Mouse (Mus musculus) liver, postnatal 0 days (tissue): ENCODE data around the gene Cfap99. TPM values are rescaled to one million over a fixed set of nuclear protein-coding genes. Genes with fewer than 3 reads are reported as not detected.
A peak's percentile ranks its signal among the peaks of the same experiment; 100 is the strongest.

Source experiments
- ATAC-seq: fragments of 200-750 bp; cut with Nextera tagmentation; 2 replicates; pipeline ENCODE4 v1.8.0; 2017; ENCODE audit warnings: mild to moderate bottlenecking, moderate library complexity
- DNase-seq: peaks from one replicate; pipeline ENCODE4 v3.0.0-alpha.2; 2016
- H3K27ac ChIP-seq: fragments of 300-500 bp; sonication (generic); 2 replicates; pipeline ENCODE4 v1.5.1; 2014; ENCODE audit warnings: antibody characterized with exemption, moderate library complexity, mild to moderate bottlenecking, low read depth
- H3K27me3 ChIP-seq: fragments of 300-500 bp; sonication (generic); 2 replicates; pipeline ENCODE4 v1.6.1; 2014; ENCODE audit warnings: low read length, control low read depth, mixed read lengths; ENCODE audit not compliant: insufficient read depth
- H3K36me3 ChIP-seq: fragments of 300-500 bp; sonication (generic); replicated peaks from 2 replicates; pipeline ENCODE4 v1.6.1; 2014; ENCODE audit warnings: mild to moderate bottlenecking, control low read depth, low read length, moderate library complexity, mixed read lengths; ENCODE audit not compliant: insufficient read depth
- H3K4me1 ChIP-seq: fragments of 300-500 bp; sonication (generic); 2 replicates; pipeline ENCODE4 v1.6.1; 2014; ENCODE audit warnings: antibody characterized with exemption, mild to moderate bottlenecking, control low read depth; ENCODE audit not compliant: insufficient read depth
- H3K4me2 ChIP-seq: fragments of 300-500 bp; sonication (generic); 2 replicates; pipeline ENCODE4 v1.6.1; 2014; ENCODE audit warnings: low read depth, mild to moderate bottlenecking, low read length, moderate library complexity, mixed read lengths
- H3K4me3 ChIP-seq: fragments of 300-500 bp; sonication (generic); 2 replicates; pipeline ENCODE4 v1.5.1; 2014; ENCODE audit warnings: low read depth, low read length
- H3K9ac ChIP-seq: fragments of 300-500 bp; sonication (generic); replicated peaks from 2 replicates; pipeline ENCODE4 v1.6.1; 2014; ENCODE audit warnings: mild to moderate bottlenecking, moderate library complexity
- H3K9me3 ChIP-seq: fragments of 300-500 bp; sonication (generic); 2 replicates; pipeline ENCODE4 v1.6.1; 2016; ENCODE audit warnings: mild to moderate bottlenecking, control low read depth, low read length, mixed read lengths
- CTCF ChIP-seq: sonication (generic); IDR thresholded peaks from 2 replicates; pipeline ENCODE4 v1.5.1; 2016; ENCODE audit warnings: antibody characterized with exemption, low read depth
- EP300 ChIP-seq: IDR thresholded peaks from 2 replicates; pipeline ENCODE4 v1.6.1; 2016; ENCODE audit warnings: antibody characterized with exemption, low read depth, mild to moderate bottlenecking
- WGBS: fragments of 180-500 bp; shearing (Covaris S2); extraction: QIAGEN DNeasy Blood & Tissue Kit; methylation state at CpG from one replicate; pipeline ENCODE4 v1.1.7; 2014; ENCODE audit not compliant: insufficient replicate concordance; 5-methylcytosine and 5-hydroxymethylcytosine counted together
- polyA plus RNA-seq: library from polyadenylated mRNA; unstranded; fragments of >200 nt; fragmentation: Nextera tagmentation; extraction: Ambion mirVana; gene quantifications from 2 replicates; pipeline ENCODE4 v1.2.1, GENCODE M21; 2015

Gene Cfap99
- polyA plus RNA-seq, 1 experiment from 2014 or later = not detected

DNA sequence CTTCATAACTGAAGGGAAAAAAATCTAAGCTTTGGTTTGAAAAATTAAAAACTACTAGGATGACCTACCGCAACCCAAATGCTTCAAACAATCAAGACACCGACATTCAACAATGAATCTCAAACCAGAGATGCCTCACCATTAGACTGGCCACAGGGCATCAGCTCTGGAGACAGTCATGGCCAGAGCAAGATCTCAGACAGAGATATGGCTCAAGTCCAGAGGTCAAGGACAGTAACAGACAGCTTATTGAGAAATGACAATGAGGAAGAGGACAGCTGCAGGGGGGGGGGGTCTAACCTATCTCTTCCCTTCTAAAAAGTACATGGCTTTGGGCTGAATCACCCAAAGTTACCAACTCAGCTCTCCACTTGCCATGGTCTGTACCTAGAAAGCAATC lies 3.1 kb upstream of the Cfap99 start:
- ATAC-seq = no peak
- H3K9me3 ChIP-seq = no peaks in the 10 kb centered on the region
- no peak overlapping the region for H3K4me3 ChIP-seq
- peaks cover 6% of the 10 kb centered on the region for H3K4me1 ChIP-seq
- H3K4me2 ChIP-seq = no peak overlapping the region
- H3K9ac ChIP-seq = no peak overlapping the region
- no peak for TF ChIP-seq CTCF
- TF ChIP-seq EP300 = no peak
- WGBS = 68% methylated on average over 2 of the region's 2 CpGs
- no peaks in the 10 kb centered on the region for H3K36me3 ChIP-seq
- peaks cover 40% of the 10 kb centered on the region for H3K27me3 ChIP-seq
- DNase-seq = no peak
- no peak overlapping the region for H3K27ac ChIP-seq

- ATAC-seq = no peak
- H3K4me3 ChIP-seq = 0 out of 2 replicates have a peak overlapping the region, but pooled peaks have one; percentile 42
Measured at GRCm38 (mm10) chr5:34286516-34286915, 1.9 kb upstream of the Cfap99 start.

DNA sequence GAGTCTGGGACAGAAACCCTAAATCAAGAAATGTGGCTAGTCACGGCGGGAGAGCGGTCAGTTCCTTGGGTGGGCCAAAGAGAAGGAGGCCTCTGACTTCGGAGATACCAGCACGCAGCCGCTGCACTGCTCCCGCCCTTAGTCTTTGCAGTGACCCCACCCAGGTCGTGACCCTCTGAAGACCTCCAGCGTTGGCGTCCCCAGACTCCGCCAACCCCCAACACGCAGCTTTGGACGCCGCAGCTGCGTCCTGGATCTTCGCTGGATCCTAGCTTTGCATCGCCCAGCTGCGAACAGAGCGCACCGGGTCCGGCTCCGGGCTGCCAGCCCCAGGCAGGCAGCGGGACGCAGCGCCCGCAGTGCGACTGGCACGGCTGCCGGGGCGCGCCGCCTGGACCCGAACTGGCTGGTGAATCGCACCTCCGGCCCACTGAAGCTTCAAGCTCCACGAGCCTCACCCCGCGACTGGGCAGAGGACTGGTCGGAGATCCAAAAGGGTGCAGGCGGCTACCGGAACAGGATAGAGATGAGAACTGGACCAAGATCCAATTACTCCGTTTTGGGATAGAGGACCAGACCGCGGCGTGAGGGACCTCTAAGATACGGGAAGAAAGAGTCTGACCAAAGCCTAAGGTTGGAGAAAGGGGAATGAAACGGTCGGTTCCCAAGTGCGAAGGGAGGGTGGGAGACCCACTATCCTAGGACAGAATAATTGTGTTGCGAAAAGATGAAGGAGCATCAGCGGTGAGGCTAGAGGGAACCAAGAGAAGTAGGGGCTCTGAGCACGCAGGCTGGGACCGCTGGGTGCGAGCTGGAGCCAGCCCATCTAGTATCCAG lies 1.2 kb upstream of the Cfap99 start:
- Histone ChIP-seq H3K27me3 (peaks cover 45% of the 10 kb centered on the region), H3K36me3 (no peaks in the 10 kb centered on the region), H3K4me1 (peaks cover 6% of the 10 kb centered on the region), H3K9ac (no peak overlapping the region), H3K27ac (no peak overlapping the region), H3K4me3 (peak overlapping the region; percentile 42; the same call in 1 of the 2 replicates), H3K4me2 (peak overlapping the region; percentile 71), H3K9me3 (no peaks in the 10 kb centered on the region)
- WGBS = 3% methylated on average over 54 of the region's 54 CpGs
- no peak for DNase-seq
- no peak for TF ChIP-seq CTCF
- TF ChIP-seq EP300 = no peak
- ATAC-seq = no peak

More at GRCm38 (mm10) chr5:34286516-34286915, 1.9 kb upstream of the Cfap99 start:
- H3K4me1 ChIP-seq = peaks cover 6% of the 10 kb centered on the region
- H3K4me2 ChIP-seq = 0 out of 2 replicates have a peak overlapping the region, but pooled peaks have one; percentile 35
- H3K36me3 ChIP-seq = no peaks in the 10 kb centered on the region
- no peak overlapping the region for H3K27ac ChIP-seq
- no peak overlapping the region for H3K9ac ChIP-seq
- WGBS = 1% methylated on average over 11 of the region's 11 CpGs
- H3K9me3 ChIP-seq = no peaks in the 10 kb centered on the region
- TF ChIP-seq EP300 (no peak), CTCF (no peak)
- DNase-seq = no peak
- peaks cover 45% of the 10 kb centered on the region for H3K27me3 ChIP-seq

GRCm38 (mm10) chr5:34287838-34288145 lies 608 bp upstream of the Cfap99 start:
- Histone ChIP-seq H3K4me1 (peaks cover 6% of the 10 kb centered on the region), H3K9ac (no peak overlapping the region), H3K4me2 (peak overlapping the region; percentile 71), H3K9me3 (no peaks in the 10 kb centered on the region), H3K27me3 (peaks cover 45% of the 10 kb centered on the region), H3K4me3 (peak overlapping the region; percentile 42), H3K36me3 (no peaks in the 10 kb centered on the region), H3K27ac (no peak overlapping the region)
- 2% methylated on average over 18 of the region's 18 CpGs for WGBS
- ATAC-seq (no peak), DNase-seq (no peak)
- no peak for TF ChIP-seq CTCF
- no peak for TF ChIP-seq EP300

DNA sequence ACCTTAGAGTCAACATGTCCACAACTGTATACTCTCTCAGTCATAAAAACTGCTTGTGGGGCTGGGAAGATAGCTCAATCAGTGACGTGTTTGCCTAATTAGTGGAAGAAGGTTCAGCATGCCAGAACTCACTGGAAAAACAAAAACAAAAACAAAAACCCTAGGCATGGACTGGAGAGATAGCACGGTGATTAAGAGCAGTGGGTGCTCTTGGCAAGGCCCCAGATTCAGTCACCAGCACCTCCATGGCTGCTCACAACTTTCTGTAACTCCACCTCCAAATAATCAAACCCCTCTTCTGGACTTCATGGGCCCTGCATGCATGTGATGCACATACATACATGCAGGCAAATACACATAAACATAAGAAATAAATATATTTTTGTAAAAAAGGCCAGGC lies 886 bp downstream of the Cfap99 start:
- Histone ChIP-seq H3K27me3 (peaks cover 45% of the 10 kb centered on the region), H3K9me3 (no peaks in the 10 kb centered on the region), H3K4me1 (peaks cover 6% of the 10 kb centered on the region), H3K27ac (no peak overlapping the region), H3K4me3 (no peak overlapping the region), H3K36me3 (no peaks in the 10 kb centered on the region), H3K4me2 (no peak overlapping the region), H3K9ac (no peak overlapping the region)
- WGBS = 56% methylated on average over 2 of the region's 2 CpGs
- TF ChIP-seq CTCF = no peak
- no peak for TF ChIP-seq EP300
- no peak for DNase-seq
- no peak for ATAC-seq

DNA sequence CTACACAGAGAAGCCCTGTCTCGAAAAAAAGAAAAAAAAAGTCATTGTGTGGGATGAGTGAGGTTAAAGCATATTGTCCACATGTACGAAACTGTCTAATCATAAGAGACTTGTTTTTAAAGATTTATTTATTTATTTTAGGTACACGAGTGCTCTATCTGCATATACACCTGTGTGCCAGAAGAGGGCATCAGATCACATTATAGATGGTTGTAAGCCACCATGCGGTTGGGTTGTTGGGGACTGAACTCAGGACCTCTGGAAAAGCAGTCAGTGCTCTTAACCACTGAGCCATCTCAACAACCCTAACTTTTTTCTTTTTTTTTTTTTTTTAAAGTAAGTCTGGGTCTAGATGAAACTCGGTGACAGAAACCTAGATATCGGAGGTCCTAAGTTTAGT lies 5.0 kb downstream of the Cfap99 start:
- Histone ChIP-seq H3K4me2 (no peak overlapping the region), H3K27me3 (peaks cover 21% of the 10 kb centered on the region), H3K9ac (no peak overlapping the region), H3K4me3 (no peak overlapping the region), H3K9me3 (no peaks in the 10 kb centered on the region), H3K36me3 (no peaks in the 10 kb centered on the region), H3K27ac (no peak overlapping the region), H3K4me1 (no peaks in the 10 kb centered on the region)
- ATAC-seq = no peak
- TF ChIP-seq EP300 (no peak), CTCF (peak; percentile 51)
- 64% methylated on average over 6 of the region's 6 CpGs for WGBS
- DNase-seq = no peak
